Mouse (Mus musculus): ENCODE measurements around the gene Unc13c.

Unc13c gene

DNA sequence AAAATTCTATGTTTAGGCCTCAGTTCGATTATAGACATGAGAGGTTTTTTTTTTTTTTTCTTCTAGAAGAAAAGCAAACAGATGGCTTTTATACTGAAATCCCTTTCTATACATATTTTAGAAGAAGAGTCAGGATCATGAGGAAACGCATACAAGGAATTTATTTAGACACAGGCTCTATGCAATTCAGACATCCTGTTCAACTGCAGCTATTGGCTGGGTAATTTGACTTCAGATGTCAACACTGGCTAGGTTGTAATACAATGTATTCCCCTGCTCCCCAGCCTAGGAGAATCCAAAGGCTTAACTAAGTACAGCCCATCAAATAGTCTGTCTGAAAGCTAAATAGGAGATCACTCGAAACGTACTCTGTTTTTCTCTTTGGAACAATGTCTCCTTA is 355.9 kb downstream of the Unc13c start:
- no peak for DNase-seq

DNA sequence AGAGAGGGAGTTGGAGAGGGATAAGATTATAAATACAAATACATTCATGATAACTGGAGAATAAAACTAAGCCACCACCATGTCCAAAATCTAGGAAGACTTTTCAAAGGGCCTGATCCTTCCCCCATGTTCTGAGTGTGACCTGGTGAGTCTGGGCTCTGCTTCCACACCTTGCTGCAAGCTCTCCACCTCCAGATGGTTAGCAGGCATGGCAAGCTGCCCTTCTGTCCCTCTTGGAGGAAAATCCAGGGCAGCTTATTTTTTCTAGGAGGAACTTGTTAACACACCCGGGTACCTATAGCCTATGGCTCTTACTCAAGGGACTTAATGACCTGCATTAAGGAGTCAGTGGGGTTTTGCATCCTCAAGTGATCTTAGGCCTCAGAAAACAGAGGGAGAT is 364.8 kb downstream of the Unc13c start:
- no peak for DNase-seq

DNA sequence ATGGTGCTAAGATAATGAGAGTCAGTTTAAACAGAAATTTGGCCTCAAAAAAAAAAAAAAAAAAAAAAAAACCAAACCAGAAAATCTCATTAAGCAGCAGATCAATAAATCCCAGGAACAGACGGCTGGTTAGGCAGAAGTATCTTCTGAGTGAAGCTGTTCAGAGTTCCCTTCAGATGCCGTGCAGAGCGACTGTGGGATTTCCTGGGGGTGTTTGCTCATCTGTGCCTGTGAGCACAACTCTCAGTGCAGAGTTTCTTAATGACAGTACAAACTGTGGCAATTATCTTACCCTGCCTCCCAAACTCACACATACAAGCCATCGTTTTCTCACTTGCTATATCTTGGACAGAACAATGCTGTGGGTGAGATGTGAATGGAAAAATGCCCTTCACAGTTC is 403.2 kb downstream of the Unc13c start:
- DNase-seq = no peak

DNA sequence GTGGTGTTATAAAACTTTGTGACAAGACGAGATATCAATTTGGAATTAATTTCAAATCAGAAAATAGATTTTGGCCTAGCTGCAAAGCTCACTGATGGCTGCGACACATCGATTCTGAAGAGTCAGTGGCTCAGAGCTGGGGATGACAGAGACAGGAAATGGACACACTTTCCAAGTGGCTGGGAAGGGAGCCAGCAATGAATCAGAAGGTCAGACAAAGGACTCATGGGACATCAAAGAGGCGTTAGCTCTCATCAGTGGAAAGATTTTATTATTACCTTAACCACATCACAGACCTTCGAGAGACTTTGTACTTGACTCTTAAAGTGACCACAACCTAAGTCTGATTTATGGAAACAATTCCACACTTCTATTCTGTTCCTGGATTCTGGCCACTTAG is 408.7 kb downstream of the Unc13c start:
- peak; percentile 16 for DNase-seq

DNA sequence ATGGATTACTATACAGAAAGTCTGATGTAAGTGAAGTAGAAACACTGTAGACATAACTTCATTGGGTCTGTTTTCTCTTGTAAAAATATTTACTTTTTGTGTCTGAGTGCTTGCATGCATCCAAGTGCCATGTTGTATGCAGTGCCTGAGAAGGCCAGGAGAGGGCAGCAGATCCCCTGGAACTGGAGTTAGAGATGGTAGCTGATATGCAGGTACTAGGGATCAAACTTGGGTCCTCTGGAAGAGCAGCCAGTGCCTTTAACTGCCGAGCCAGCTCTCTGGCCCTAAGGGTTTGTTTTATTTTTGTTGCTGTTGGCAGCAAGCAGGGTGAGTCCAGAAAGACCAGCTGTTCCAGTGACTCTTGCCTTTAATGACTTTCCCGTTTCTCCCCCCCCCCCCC is 411.0 kb downstream of the Unc13c start:
- peak; percentile 59 for DNase-seq

DNA sequence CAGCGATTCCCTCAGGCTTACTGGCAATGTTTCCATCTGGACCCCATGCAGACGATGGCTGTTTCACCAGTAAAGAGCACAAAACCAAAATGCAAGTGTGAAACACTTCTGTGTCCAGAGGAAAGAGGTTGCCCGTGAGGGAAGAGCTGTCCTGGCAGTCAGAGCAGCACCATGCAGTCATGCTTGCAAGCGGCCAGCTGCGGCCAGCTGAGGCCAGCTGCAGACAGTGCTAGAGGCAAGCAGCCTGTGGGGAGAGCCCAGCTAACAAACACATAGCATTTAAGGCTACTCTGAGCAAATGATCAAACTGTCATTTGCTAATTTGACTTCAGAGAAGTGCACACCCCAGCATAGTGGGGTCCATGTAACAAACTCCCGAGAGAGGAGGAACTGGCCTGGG is 413.4 kb downstream of the Unc13c start:
- no peak for DNase-seq

DNA sequence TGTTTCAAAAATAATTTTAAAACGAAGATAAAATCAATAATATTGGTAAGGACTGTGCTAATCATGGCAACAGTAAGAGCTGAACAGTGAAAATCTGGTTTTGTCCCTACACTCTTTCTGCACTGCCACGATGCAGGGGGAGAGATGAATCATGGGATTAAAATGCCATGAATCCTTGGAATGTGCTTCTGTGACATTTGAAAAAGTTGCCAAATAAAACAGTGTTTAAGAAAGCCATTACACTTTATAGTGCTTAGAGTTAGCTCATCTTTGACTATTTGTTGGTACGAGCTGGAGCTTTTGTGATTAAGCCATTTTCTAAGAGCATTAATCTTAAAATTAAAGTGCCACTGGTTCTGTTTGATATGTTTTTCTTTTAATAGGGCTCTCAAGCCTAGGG is 496.2 kb downstream of the Unc13c start:
- no peak for DNase-seq

DNA sequence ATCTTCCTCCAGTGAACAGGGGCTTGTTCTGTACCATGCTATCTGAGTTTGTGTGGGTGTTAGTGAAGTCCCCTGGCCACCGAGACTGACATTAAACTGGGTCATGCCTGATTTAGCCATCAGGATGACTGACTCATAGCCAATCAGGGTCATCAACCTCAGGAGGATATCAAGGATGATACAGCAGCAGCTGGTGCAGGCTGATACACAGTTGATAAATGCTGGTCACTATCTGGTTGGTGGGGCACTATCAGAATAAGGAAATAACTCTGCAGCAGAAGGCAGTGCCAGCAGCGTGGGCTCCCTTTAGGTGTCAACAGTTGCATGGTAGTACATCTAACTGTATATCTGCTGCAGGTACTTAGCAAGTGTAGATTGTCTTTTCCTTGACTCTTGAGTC is 506.7 kb downstream of the Unc13c start:
- DNase-seq = no peak

DNA sequence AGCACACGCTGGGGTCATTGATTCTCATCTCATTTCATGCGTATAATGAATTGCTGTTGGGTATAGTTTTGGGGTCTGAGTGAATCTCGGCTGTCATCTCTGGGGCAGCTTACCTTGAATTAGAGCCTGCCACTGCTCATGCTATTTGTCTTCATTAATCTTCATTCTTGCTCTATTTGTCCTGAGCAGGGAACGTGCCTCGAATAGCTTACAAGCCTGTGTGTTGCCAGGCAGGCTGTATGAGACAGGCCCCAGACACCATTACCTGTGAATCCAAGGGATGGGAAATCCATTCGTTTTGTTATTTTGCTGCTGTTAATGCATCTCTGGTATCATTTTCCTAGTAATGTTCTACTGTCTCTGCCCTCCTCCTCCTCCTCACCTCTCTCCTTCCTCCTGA is 518.8 kb downstream of the Unc13c start:
- DNase-seq = no peak

DNA sequence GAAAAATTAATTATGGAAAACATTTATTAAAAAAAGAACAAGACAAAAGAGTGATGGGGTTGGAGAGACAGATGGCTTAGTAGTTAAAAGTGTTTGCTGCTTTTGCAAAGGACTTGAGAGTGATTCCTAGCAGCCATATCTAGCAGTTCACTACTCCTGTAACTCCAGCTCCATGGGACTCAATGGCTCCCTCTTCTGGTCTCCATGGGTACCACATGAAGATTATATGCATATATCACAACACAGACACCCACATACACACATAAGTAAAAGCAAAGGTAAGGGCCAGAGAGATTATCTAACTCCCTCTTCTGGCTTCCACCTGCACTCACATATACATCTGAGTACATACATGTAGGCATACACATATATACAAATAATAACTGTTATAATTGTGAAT is 519.5 kb downstream of the Unc13c start:
- no peak for DNase-seq

DNA sequence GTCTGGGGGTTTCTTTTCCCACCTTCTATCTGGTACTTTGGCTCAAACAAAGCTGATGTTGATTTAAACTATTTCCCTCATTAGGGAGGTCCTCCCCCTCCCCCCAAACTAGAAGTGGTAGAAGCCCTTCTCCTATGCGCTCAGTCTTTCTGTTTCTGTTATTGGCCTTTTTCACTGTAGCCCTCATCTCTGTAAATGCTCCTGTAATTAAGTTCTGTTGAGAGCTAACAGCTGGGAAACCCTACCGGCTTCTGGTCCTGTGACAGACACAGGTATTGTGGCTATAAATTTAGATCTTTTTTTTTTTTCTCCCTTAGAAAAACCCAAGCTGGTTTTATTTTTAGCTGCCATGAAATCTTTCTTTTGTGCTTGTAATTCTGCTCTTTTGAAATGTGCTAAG is 536.8 kb downstream of the Unc13c start:
- DNase-seq = no peak

Data from retina, postnatal 1 day (tissue).